ENCODE assay signal across 8 mouse cellular contexts in the genomic region with DNA sequence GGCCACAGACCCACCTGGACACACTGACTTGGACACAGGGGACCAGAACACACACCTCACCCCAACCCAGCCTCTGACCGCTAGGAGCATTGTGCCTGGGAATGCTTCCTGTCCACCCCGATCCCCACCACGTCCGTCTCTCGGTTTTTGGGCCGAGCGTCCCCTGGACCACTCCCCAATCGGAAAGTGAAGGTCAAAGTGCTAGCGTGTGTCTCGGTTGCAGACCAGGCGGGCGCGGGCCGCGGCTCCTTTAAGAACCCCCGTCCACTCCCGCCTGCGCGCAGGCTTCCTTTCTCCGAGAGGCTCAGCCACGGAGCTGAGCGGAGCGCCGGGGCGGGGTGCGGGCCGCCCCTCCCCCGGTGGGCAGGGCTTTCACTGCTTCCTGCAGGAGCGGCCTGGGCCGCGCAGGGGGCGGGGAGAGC. TPM values are rescaled to one million over a fixed set of nuclear protein-coding genes. Genes with fewer than 3 reads are reported as not detected.
DNase-seq lines count a peak whose midpoint lies in the region; ATAC-seq lines count a peak whose summit lies in the region.

No protein-coding gene starts in this region.

- DNase-seq in ovary, adult 18-20 months (ENCODE audit: low spot score), result peak; percentile 91
- no peak for DNase-seq in ovary, postnatal 10 days (ENCODE audit: low spot score)
- DNase-seq in embryonic facial prominence, embryonic 10.5 days (ENCODE audit: low spot score), result peak; percentile 95
- DNase-seq in kidney, adult 11 months, result peak; percentile 94
- DNase-seq in spleen, postnatal 10 days (ENCODE audit: low spot score in 2 of 2), result peak; percentile 73 to 90

- peaks cover 91% of the 10 kb centered on the region for H3K4me1 ChIP-seq in embryonic facial prominence, embryonic 10.5 days
- peaks cover 74% of the 10 kb centered on the region for H3K4me1 ChIP-seq in limb, embryonic 13.5 days
- H3K4me1 ChIP-seq in midbrain, embryonic 15.5 days, result peaks cover 71% of the 10 kb centered on the region

- no peaks in the 10 kb centered on the region for H3K9me3 ChIP-seq in embryonic facial prominence, embryonic 10.5 days
- no peaks in the 10 kb centered on the region for H3K9me3 ChIP-seq in limb, embryonic 13.5 days
- H3K9me3 ChIP-seq in midbrain, embryonic 15.5 days, result no peaks in the 10 kb centered on the region

- H3K9ac ChIP-seq in limb, embryonic 13.5 days, result peak overlapping the region; percentile 93
- peak overlapping the region; percentile 97 for H3K9ac ChIP-seq in midbrain, embryonic 15.5 days

- peak overlapping the region; percentile 96 for H3K4me2 ChIP-seq in limb, embryonic 13.5 days (replicated peaks)
- H3K4me2 ChIP-seq in midbrain, embryonic 15.5 days, result peak overlapping the region; percentile 94

- no peaks in the 10 kb centered on the region for H3K27me3 ChIP-seq in embryonic facial prominence, embryonic 10.5 days (replicated peaks; ENCODE audit: low read depth, poor library complexity, severe bottlenecking)
- no peaks in the 10 kb centered on the region for H3K27me3 ChIP-seq in limb, embryonic 13.5 days
- no peaks in the 10 kb centered on the region for H3K27me3 ChIP-seq in midbrain, embryonic 15.5 days (replicated peaks)

- H3K4me3 ChIP-seq in embryonic facial prominence, embryonic 10.5 days, result peak overlapping the region; percentile 85
- H3K4me3 ChIP-seq in limb, embryonic 13.5 days, result peak overlapping the region; percentile 94
- H3K4me3 ChIP-seq in midbrain, embryonic 15.5 days, result peak overlapping the region; percentile 97

- peaks cover 14% of the 10 kb centered on the region; the same call in 1 of the 2 replicates for H3K36me3 ChIP-seq in embryonic facial prominence, embryonic 10.5 days (replicated peaks)
- no peaks in the 10 kb centered on the region for H3K36me3 ChIP-seq in limb, embryonic 13.5 days
- H3K36me3 ChIP-seq in midbrain, embryonic 15.5 days (replicated peaks), result no peaks in the 10 kb centered on the region

- peak; percentile 59 for ATAC-seq in granulocyte monocyte progenitor cell, adult 5-6 weeks (replicated peaks; ENCODE audit: poor library complexity, severe bottlenecking)
- peak; percentile 66 for ATAC-seq in limb, embryonic 13.5 days (ENCODE audit: low FRiP score, low read depth)
- ATAC-seq in midbrain, embryonic 15.5 days (replicated peaks), result peak; percentile 79

- WGBS in embryonic facial prominence, embryonic 10.5 days, result under 1% methylated on average over 32 of the region's 32 CpGs
- WGBS in limb, embryonic 13.5 days, result under 1% methylated on average over 32 of the region's 32 CpGs
- 0% methylated on average over 30 of the region's 32 CpGs for WGBS in midbrain, embryonic 15.5 days

- H3K27ac ChIP-seq in embryonic facial prominence, embryonic 10.5 days (replicated peaks), result peak overlapping the region; percentile 90
- H3K27ac ChIP-seq in limb, embryonic 13.5 days, result peak overlapping the region; percentile 95
- peak overlapping the region; percentile 95 for H3K27ac ChIP-seq in midbrain, embryonic 15.5 days

RNA-seq across cellular contexts. Expression of a gene that starts 0.4 kb away (rescaled TPM):
- polyA plus RNA-seq in embryonic facial prominence, embryonic 10.5 days (2016; fragmentation: Nextera tagmentation; extraction: Ambion mirVana), result 13.0 and 13.2 TPM in 2 replicates
- 33.6 and 47.7 TPM in 2 replicates for total RNA-seq in granulocyte monocyte progenitor cell, adult 5-6 weeks (2014; fragmentation: Nextera tagmentation)
- total RNA-seq in granulocyte monocyte progenitor cell, adult 5-6 weeks (2017), result 10.3 and 16.4 TPM in 2 replicates
- 9.8 and 10.9 TPM in 2 replicates for polyA plus RNA-seq in limb, embryonic 13.5 days (2015; fragmentation: Nextera tagmentation; extraction: Ambion mirVana)
- polyA plus RNA-seq in midbrain, embryonic 15.5 days (2015; fragmentation: Nextera tagmentation; extraction: Ambion mirVana), result 17.9 and 19.0 TPM in 2 replicates

RNA-seq across cellular contexts. Expression of a gene that starts 3.4 kb away (rescaled TPM):
- polyA plus RNA-seq in embryonic facial prominence, embryonic 10.5 days (2016; fragmentation: Nextera tagmentation; extraction: Ambion mirVana), result 11.8 and 13.1 TPM in 2 replicates
- total RNA-seq in granulocyte monocyte progenitor cell, adult 5-6 weeks (2014; fragmentation: Nextera tagmentation), result 14.9 and 20.0 TPM in 2 replicates
- 3.1 and 4.8 TPM in 2 replicates for total RNA-seq in granulocyte monocyte progenitor cell, adult 5-6 weeks (2017)
- polyA plus RNA-seq in limb, embryonic 13.5 days (2015; fragmentation: Nextera tagmentation; extraction: Ambion mirVana), result 10.0 and 10.4 TPM in 2 replicates
- polyA plus RNA-seq in midbrain, embryonic 15.5 days (2015; fragmentation: Nextera tagmentation; extraction: Ambion mirVana), result 46.1 and 46.2 TPM in 2 replicates

RNA-seq across cellular contexts. Expression of a gene that starts 22.0 kb away (rescaled TPM):
- polyA plus RNA-seq in embryonic facial prominence, embryonic 10.5 days (2016; fragmentation: Nextera tagmentation; extraction: Ambion mirVana), result 5.8 and 6.8 TPM in 2 replicates
- 3.4 and 9.6 TPM in 2 replicates for total RNA-seq in granulocyte monocyte progenitor cell, adult 5-6 weeks (2014; fragmentation: Nextera tagmentation)
- total RNA-seq in granulocyte monocyte progenitor cell, adult 5-6 weeks (2017), result 2.6 and 3.6 TPM in 2 replicates
- polyA plus RNA-seq in limb, embryonic 13.5 days (2015; fragmentation: Nextera tagmentation; extraction: Ambion mirVana), result 1.5 and 1.6 TPM in 2 replicates
- polyA plus RNA-seq in midbrain, embryonic 15.5 days (2015; fragmentation: Nextera tagmentation; extraction: Ambion mirVana), result 2.2 and 2.6 TPM in 2 replicates

RNA-seq across cellular contexts. Expression of a gene that starts 22.9 kb away (rescaled TPM):
- 33.1 and 35.0 TPM in 2 replicates for polyA plus RNA-seq in embryonic facial prominence, embryonic 10.5 days (2016; fragmentation: Nextera tagmentation; extraction: Ambion mirVana)
- 2.5 and 3.3 TPM in 2 replicates for total RNA-seq in granulocyte monocyte progenitor cell, adult 5-6 weeks (2014; fragmentation: Nextera tagmentation)
- 1.8 and 2.8 TPM in 2 replicates for total RNA-seq in granulocyte monocyte progenitor cell, adult 5-6 weeks (2017)
- polyA plus RNA-seq in limb, embryonic 13.5 days (2015; fragmentation: Nextera tagmentation; extraction: Ambion mirVana), result 57.6 and 57.8 TPM in 2 replicates
- 12.7 and 16.7 TPM in 2 replicates for polyA plus RNA-seq in midbrain, embryonic 15.5 days (2015; fragmentation: Nextera tagmentation; extraction: Ambion mirVana)

RNA-seq across cellular contexts. Expression of a gene that starts 26.1 kb away (rescaled TPM):
- polyA plus RNA-seq in embryonic facial prominence, embryonic 10.5 days (2016; fragmentation: Nextera tagmentation; extraction: Ambion mirVana), result 0.11 TPM in 2 replicates
- not detected in 2 replicates for total RNA-seq in granulocyte monocyte progenitor cell, adult 5-6 weeks (2014; fragmentation: Nextera tagmentation)
- 0.52 TPM in 1 of 2 replicates, not detected in the other for total RNA-seq in granulocyte monocyte progenitor cell, adult 5-6 weeks (2017)
- not detected in 2 replicates for polyA plus RNA-seq in limb, embryonic 13.5 days (2015; fragmentation: Nextera tagmentation; extraction: Ambion mirVana)
- not detected in 2 replicates for polyA plus RNA-seq in midbrain, embryonic 15.5 days (2015; fragmentation: Nextera tagmentation; extraction: Ambion mirVana)
